Mouse (Mus musculus) left cerebral cortex, adult 2 months (tissue): ENCODE measurements at regions not wholly inside any gene's neighbourhood (a gene's known extent, or its start where the extent isn't known, plus 50 kb on each side); places are given as distances from the start of the nearest gene placed in this dataset.
A peak's percentile ranks its signal among the peaks of the same experiment; 100 is the strongest.

ENCODE experiments used
- DNase-seq, 2 experiments: peaks; one replicate each; pipeline ENCODE4 v3.0.0; 2021 to 2022; ENCODE audit warnings: low spot score in 2 of 2, mixed read lengths in 1 of 2; ENCODE audit errors: extremely low spot score in 1 of 2
- H3K27ac ChIP-seq: fragments of 200-600 bp; 2 replicates; pipeline ENCODE4 v1.8.1; 2022
- H3K4me3 ChIP-seq: fragments of 200-600 bp; 2 replicates; pipeline ENCODE4 v1.8.1; 2022
- CTCF ChIP-seq: fragments of 200-600 bp; IDR thresholded peaks from 2 replicates; pipeline ENCODE4 v1.8.1; 2022; ENCODE audit warnings: antibody characterized with exemption, mild to moderate bottlenecking, moderate library complexity
- intact Hi-C: fragments of 180-260 bp; cut with DNase I; formaldehyde crosslinking; loops from one replicate; pipeline ENCODE4 v1.15.1; 2025

DNA sequence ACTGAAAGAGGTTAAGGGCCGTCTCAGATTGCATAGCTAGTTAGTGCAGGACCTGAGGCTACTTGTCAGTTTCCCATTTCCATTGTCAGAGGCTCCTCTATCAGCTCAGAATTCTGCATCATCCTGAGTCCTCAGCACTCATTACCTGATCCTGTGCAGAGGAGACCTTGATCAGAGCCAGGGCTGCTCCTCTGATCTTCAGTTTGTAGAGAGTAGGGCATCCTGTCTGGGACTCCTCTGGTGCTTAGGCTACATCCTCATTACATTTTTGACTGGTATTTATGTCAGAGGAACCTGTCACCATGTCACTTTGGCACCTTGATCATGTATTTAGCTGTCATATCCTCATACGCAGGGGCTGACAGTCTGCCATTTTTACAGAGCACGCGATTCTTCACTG lies 658.0 kb upstream of the Fam160b2 start:
- intact Hi-C loops, result no loop called here
- no peak for TF ChIP-seq CTCF
- Histone ChIP-seq H3K27ac (no peak overlapping the region), H3K4me3 (no peak overlapping the region)
- DNase-seq, result no peak

DNA sequence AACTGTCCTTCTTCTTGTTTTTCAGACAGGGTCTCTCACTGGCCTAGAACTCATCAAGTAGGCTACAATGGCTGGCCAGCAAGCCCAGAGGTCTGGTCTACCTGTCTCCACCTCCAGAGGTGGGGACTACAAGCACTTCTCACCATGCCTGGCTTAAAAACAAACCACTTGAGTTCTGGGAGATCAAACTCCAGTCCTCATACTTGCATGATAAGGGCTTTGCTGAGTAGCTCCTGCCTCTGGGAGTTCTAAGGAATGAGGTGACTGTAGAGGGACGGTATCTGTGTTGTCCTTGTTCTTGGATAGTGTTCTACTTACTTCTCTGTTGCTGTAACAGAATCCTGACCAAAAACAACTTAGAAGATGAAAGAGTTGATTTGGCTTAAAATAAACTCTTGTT lies 654.6 kb upstream of the Fam160b2 start:
- Histone ChIP-seq H3K4me3 (no peak overlapping the region), H3K27ac (no peak overlapping the region)
- no peak for TF ChIP-seq CTCF
- no peak for DNase-seq
- intact Hi-C loops, result no loop called here

DNA sequence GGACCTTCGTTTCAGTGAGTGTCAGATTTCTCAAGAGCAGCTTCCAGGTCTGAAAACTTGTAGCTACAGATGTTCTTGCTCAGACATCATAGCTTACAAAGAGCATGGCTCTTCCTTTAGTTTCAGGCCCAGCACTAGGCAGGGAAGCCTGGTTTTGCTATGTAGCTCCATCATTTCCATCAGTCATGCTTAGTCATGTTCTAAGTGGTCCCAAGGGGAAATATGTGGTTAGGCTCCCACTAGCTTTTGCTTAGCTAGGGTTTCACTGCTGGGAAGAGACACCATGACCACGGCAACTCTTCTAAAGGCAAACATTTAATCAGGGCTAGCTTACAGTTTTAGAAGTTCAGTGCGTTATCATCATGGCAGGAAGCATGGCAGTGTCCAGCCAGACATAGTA lies 652.5 kb upstream of the Fam160b2 start:
- Histone ChIP-seq H3K27ac (no peak overlapping the region), H3K4me3 (no peak overlapping the region)
- intact Hi-C loops, result no loop called here
- DNase-seq, result no peak
- no peak for TF ChIP-seq CTCF

GRCm38 (mm10) chr14:71251116-71251515 lies 651.5 kb upstream of the Fam160b2 start:
- intact Hi-C loops, result no loop called here
- Histone ChIP-seq H3K4me3 (no peak overlapping the region), H3K27ac (no peak overlapping the region)
- no peak for DNase-seq
- TF ChIP-seq CTCF, result no peak

GRCm38 (mm10) chr14:71249387-71249965 lies 649.8 kb upstream of the Fam160b2 start:
- Histone ChIP-seq H3K4me3 (no peak overlapping the region), H3K27ac (no peak overlapping the region)
- DNase-seq, result no peak
- no peak for TF ChIP-seq CTCF
- intact Hi-C loops, result no loop called here

DNA sequence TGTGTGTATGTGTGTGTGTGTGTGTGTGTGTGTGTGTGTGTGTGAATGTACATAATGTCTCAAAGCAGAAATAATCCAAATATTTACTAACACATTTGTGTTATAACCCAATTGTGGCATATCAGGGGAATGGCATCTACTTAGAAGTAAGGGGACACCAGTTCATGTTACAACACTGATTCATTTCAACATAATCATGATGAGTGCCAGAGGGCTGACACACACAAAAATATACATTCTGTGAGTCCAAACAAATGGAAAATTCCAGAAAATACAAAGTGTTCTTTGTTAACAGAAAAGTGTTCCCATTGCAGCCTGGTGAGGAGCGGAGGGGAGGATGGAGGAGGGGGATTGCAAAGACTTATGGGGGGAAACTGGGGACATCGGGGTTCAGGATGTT lies 648.9 kb upstream of the Fam160b2 start:
- DNase-seq, result no peak
- H3K27ac ChIP-seq, result no peak overlapping the region
- H3K4me3 ChIP-seq, result no peak overlapping the region
- intact Hi-C loops, result no loop called here
- no peak for TF ChIP-seq CTCF

DNA sequence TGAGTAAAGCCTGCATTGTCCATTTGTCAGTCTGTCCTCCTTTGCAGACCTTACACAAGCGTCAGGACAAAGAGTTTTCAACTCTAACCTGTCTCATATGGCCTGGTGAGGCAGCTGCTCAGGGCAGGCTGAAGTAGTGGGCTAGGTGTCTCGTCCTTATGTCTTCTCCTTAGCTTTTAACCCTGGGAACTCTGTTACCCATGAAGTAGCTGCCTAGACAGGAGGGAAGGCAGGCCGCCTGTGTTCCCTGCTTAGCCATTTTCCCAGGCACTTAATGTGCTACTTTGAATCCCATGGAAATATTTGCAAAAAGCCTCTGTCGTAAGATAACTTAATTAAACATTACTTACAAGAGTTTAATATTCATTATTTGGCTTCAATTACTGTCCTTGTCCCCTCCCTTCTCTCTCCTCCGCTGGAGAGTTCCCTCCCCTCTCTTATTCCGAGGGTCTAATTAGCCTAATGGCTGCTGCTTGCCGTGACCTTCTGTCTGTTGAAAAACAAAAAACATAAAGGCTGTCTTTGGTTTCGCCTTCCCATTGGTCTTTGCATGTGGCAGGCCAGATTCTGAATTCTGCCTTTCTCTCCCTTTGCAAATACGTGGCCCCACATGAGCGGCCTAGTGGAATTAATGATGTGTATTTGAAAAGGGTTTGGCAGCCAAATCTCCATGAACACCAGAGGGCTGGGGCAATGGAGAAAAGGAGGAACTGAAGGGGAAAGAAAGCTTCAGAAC lies 642.2 kb upstream of the Fam160b2 start:
- no peak for DNase-seq
- no peak for TF ChIP-seq CTCF
- Histone ChIP-seq H3K27ac (no peak overlapping the region), H3K4me3 (no peak overlapping the region)
- intact Hi-C loops, result no loop called here

DNA sequence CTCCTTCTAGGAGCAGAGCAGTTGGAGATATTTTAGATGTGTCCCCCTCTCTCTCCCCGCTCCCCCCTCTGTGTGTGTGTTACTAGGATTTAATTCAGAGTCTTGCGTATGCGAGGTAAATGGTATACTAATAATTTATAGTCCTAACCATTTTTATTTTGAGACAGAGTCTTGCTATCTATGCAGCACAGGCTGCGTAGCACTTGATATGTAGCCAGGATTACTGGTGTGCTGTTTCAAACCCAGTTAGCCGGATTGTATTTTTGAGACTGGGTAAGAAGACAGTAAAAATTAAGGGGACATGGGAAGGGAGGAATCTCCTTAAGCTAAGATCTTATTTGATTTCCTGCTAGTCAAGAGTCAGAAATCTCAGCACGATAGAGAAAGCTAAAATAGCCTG lies 636.6 kb upstream of the Fam160b2 start:
- Histone ChIP-seq H3K4me3 (no peak overlapping the region), H3K27ac (no peak overlapping the region)
- intact Hi-C loops, result no loop called here
- TF ChIP-seq CTCF, result no peak
- DNase-seq, result no peak

GRCm38 (mm10) chr14:71234900-71235299 lies 635.3 kb upstream of the Fam160b2 start:
- TF ChIP-seq CTCF, result no peak
- H3K4me3 ChIP-seq, result no peak overlapping the region
- no peak overlapping the region for H3K27ac ChIP-seq
- intact Hi-C loops, result loop anchor here (5.0 kb wide), 1 partner anchor 92 kb away; no protein-coding TSS in a partner anchor
- DNase-seq, result no peak

GRCm38 (mm10) chr14:71234276-71234675 lies 634.6 kb upstream of the Fam160b2 start:
- TF ChIP-seq CTCF, result no peak
- no peak for DNase-seq
- Histone ChIP-seq H3K4me3 (no peak overlapping the region), H3K27ac (no peak overlapping the region)
- intact Hi-C loops, result loop anchor here (5.0 kb wide), 1 partner anchor 93 kb away; no protein-coding TSS in a partner anchor

DNA sequence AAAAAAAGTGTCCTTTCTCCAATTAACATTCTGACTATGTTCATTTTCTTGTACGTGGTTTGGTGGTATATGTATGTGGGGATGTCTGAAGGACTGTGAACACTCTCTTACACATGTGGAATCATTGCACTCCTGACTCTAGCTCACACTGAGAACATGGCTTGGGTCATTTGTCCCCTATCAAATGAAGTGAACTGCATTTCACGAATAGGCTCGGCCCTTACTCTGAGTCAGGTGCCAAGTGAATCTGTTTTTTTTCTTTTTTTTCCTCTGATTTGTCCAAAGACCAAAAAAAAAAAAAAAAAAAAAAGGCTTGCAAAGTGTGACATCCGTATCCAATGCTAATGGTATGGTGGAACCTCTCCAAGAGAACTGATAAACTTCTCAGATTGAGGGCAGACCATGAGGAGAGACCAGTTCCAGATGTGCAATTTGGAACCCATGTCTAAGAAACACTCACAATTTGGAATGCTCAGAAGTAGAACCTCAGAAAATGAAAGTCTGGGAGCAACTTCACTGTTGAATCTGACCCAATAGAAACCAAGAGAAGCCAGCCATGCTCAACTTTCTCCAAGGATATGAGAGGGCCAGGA lies 631.7 kb upstream of the Fam160b2 start:
- TF ChIP-seq CTCF, result no peak
- no peak for DNase-seq
- H3K4me3 ChIP-seq, result no peak overlapping the region
- no peak overlapping the region for H3K27ac ChIP-seq
- intact Hi-C loops, result loop anchor here (5.0 kb wide), 1 partner anchor 96 kb away; no protein-coding TSS in a partner anchor

GRCm38 (mm10) chr14:71230484-71231188 lies 631.0 kb upstream of the Fam160b2 start:
- no peak overlapping the region for H3K4me3 ChIP-seq
- intact Hi-C loops, result loop anchor here (5.0 kb wide), 1 partner anchor 97 kb away; no protein-coding TSS in a partner anchor
- no peak overlapping the region for H3K27ac ChIP-seq
- peak; percentile 10 for DNase-seq
- no peak for TF ChIP-seq CTCF
